Mouse (Mus musculus): ENCODE data around the gene Gm21836.
"Not testable (repeated sequence)": the region's sequence is repeated elsewhere in the genome, so short reads cannot be mapped to it uniquely, and the experiment has no call there.

GRCm38 (mm10) chr9:124480361-124480980 lies 13.1 kb downstream of the Gm21836 start:
- not testable (repeated sequence) for TF ChIP-seq CTCF (IDR thresholded peaks at IDR 0.05; ENCODE audit: control insufficient read depth, insufficient read depth, insufficient replicate concordance, low read depth, low read length); POLR2A (IDR thresholded peaks at IDR 0.05; ENCODE audit: control insufficient read depth, low read depth, low read length)

Measured in testis, adult 2 months (tissue).